Mouse (Mus musculus) embryonic facial prominence, embryonic 14.5 days (tissue): ENCODE results near the gene Gm11733. TPM values are rescaled to one million over a fixed set of nuclear protein-coding genes. Genes with fewer than 3 reads are reported as not detected.

Experiments used
- ATAC-seq: fragments of 200-750 bp; cut with Nextera tagmentation; 2 replicates; pipeline ENCODE4 v1.8.0; 2017; ENCODE audit warnings: low read depth, moderate number of reproducible peaks, moderate TSS enrichment
- DNase-seq: peaks from one replicate; pipeline ENCODE4 v3.0.0-alpha.2; 2015; ENCODE audit warnings: low spot score
- H3K27ac ChIP-seq: fragments of 300-500 bp; sonication (generic); replicated peaks from 2 replicates; pipeline ENCODE4 v1.5.1; 2014; ENCODE audit warnings: low read depth, mild to moderate bottlenecking, low read length, moderate library complexity
- H3K27me3 ChIP-seq: fragments of 300-500 bp; sonication (generic); replicated peaks from 2 replicates; pipeline ENCODE4 v1.6.1; 2014; ENCODE audit warnings: low read length; ENCODE audit not compliant: control insufficient read depth, insufficient read depth
- H3K36me3 ChIP-seq: fragments of 300-500 bp; sonication (generic); 2 replicates; pipeline ENCODE4 v1.6.1; 2014; ENCODE audit warnings: low read length, mixed read lengths; ENCODE audit not compliant: control insufficient read depth, insufficient read depth
- H3K4me1 ChIP-seq: fragments of 300-500 bp; sonication (generic); 2 replicates; pipeline ENCODE4 v1.6.1; 2014; ENCODE audit warnings: antibody characterized with exemption, low read length; ENCODE audit not compliant: control insufficient read depth, insufficient read depth
- H3K4me2 ChIP-seq: fragments of 300-500 bp; sonication (generic); 2 replicates; pipeline ENCODE4 v1.6.1; 2014; ENCODE audit warnings: low read depth, mild to moderate bottlenecking, low read length, moderate library complexity, mixed read lengths
- H3K4me3 ChIP-seq: fragments of 300-500 bp; sonication (generic); 2 replicates; pipeline ENCODE4 v1.5.1; 2014; ENCODE audit warnings: low read depth, mild to moderate bottlenecking, low read length
- H3K9ac ChIP-seq: fragments of 300-500 bp; sonication (generic); 2 replicates; pipeline ENCODE4 v1.6.1; 2014; ENCODE audit warnings: low read depth, mild to moderate bottlenecking, low read length, moderate library complexity, mixed read lengths
- H3K9me3 ChIP-seq: fragments of 300-500 bp; sonication (generic); 2 replicates; pipeline ENCODE4 v1.6.1; 2016; ENCODE audit warnings: low read length; ENCODE audit not compliant: control insufficient read depth
- WGBS: fragments of 180-500 bp; shearing (Covaris S2); extraction: QIAGEN DNeasy Blood & Tissue Kit; methylation state at CpG from one replicate; pipeline ENCODE4 v1.1.7; 2014; 5-methylcytosine and 5-hydroxymethylcytosine counted together
- polyA plus RNA-seq: library from polyadenylated mRNA; unstranded; fragments of >200 nt; fragmentation: Nextera tagmentation; extraction: Ambion mirVana; gene quantifications from 2 replicates; pipeline ENCODE4 v1.2.1, GENCODE M21; 2014

Gm11733 gene
- 0.08 and 0.10 TPM in 2 replicates for polyA plus RNA-seq

DNA sequence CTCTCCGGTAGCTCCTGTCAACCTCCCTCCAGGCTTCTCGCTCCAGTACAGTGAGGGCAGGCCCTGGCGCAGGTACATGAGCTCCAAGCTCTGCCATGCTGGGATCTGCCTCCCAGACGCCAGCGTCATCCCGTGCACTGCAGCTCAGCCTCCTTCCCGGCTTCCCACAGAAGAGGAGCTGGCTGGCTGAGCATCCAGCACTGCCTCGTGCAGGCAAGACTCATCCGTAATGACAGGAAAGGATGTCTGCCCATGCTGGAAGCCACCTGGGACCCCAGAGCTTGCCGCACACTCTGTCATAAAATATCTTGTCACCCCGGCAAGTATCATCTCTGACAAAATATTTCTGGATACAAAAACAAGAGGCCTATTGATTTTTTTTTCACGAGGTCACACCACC, at the start of gene Gm11733:
TSS of gene Gm11733 (plus strand) at position 171 of the 400 bp plus-strand sequence.
- DNase-seq: no peak
- Histone ChIP-seq H3K36me3 (no peaks in the 10 kb centered on the region), H3K4me3 (peak within 1 kb of the TSS; percentile 7; the same call in 1 of the 2 replicates), H3K4me2 (peak within 1 kb of the TSS; percentile 56), H3K27ac (peak within 1 kb of the TSS; percentile 78), H3K9ac (peak within 1 kb of the TSS; percentile 55), H3K4me1 (peaks cover 42% of the 10 kb centered on the region), H3K27me3 (no peaks in the 10 kb centered on the region), H3K9me3 (no peaks in the 10 kb centered on the region)
- ATAC-seq: no peak
- WGBS: 24% methylated on average over 12 of the region's 12 CpGs

GRCm38 (mm10) chr11:117436401-117437109, 47.6 kb upstream of the Gm11733 start:
- WGBS: 21% methylated on average over 22 of the region's 22 CpGs

DNA sequence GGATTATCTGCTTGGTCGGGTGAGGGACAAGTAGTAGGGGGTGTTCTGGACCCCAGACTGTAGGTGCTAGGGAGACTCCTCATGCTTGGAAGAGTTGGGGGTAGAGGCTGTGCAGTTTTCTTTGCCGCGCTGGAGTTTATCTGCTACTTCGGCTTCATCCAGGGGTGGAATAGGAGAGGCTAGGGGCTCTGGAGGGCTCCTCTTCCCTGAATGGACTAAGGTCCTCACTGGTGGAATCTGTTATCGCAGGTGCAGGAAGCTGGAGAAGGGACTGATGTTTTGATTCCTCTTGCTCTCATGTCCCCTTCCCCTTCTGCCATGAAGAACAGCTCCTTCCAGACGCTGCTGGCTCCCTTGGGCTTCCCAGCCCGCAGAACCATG, 47.1 kb upstream of the Gm11733 start:
- 25% methylated on average over 7 of the region's 7 CpGs for WGBS
- ATAC-seq: no peak
- Histone ChIP-seq H3K9me3 (no peaks in the 10 kb centered on the region), H3K27me3 (no peaks in the 10 kb centered on the region; the same call in 1 of the 2 replicates), H3K9ac (no peak overlapping the region), H3K4me2 (peak overlapping the region; percentile 21), H3K4me1 (peaks cover 18% of the 10 kb centered on the region), H3K4me3 (no peak overlapping the region), H3K36me3 (no peaks in the 10 kb centered on the region), H3K27ac (no peak overlapping the region)
- DNase-seq: no peak

More at GRCm38 (mm10) chr11:117436401-117437109, 47.6 kb upstream of the Gm11733 start:
- ATAC-seq: peak; percentile 81
- Histone ChIP-seq H3K27me3 (no peaks in the 10 kb centered on the region; the same call in 1 of the 2 replicates), H3K9ac (no peak overlapping the region), H3K4me1 (peaks cover 16% of the 10 kb centered on the region), H3K4me2 (peak overlapping the region; percentile 21), H3K4me3 (no peak overlapping the region), H3K9me3 (no peaks in the 10 kb centered on the region), H3K36me3 (no peaks in the 10 kb centered on the region), H3K27ac (no peak overlapping the region)
- peak; percentile 89 for DNase-seq

- whole genome bisulfite sequencing: 44% methylated on average over 6 of the region's 6 CpGs
- peak; percentile 60 for DNase-seq
- no peaks in the 10 kb centered on the region; the same call in 1 of the 2 replicates for H3K27me3 ChIP-seq
Observed at GRCm38 (mm10) chr11:117438363-117438762, 45.8 kb upstream of the Gm11733 start.

GRCm38 (mm10) chr11:117440865-117441425, 43.2 kb upstream of the Gm11733 start:
- WGBS: 15% methylated on average over 22 of the region's 22 CpGs
- no peak for ATAC-seq

More at GRCm38 (mm10) chr11:117438363-117438762, 45.8 kb upstream of the Gm11733 start:
- Histone ChIP-seq H3K36me3 (no peaks in the 10 kb centered on the region), H3K9ac (no peak overlapping the region), H3K4me1 (peaks cover 18% of the 10 kb centered on the region), H3K4me3 (no peak overlapping the region), H3K4me2 (no peak overlapping the region), H3K27ac (no peak overlapping the region), H3K9me3 (no peaks in the 10 kb centered on the region)
- no peak for ATAC-seq

GRCm38 (mm10) chr11:117444090-117444489, 40.1 kb upstream of the Gm11733 start:
- WGBS: 69% methylated on average over 2 of the region's 2 CpGs
- DNase-seq: no peak
- Histone ChIP-seq H3K4me2 (no peak overlapping the region), H3K36me3 (no peaks in the 10 kb centered on the region), H3K27me3 (no peaks in the 10 kb centered on the region; the same call in 1 of the 2 replicates), H3K9ac (no peak overlapping the region), H3K27ac (no peak overlapping the region), H3K9me3 (no peaks in the 10 kb centered on the region), H3K4me1 (peaks cover 16% of the 10 kb centered on the region), H3K4me3 (no peak overlapping the region)
- no peak for ATAC-seq

More at GRCm38 (mm10) chr11:117440865-117441425, 43.2 kb upstream of the Gm11733 start:
- H3K9ac ChIP-seq: peak overlapping the region; percentile 40; the same call in 1 of the 2 replicates
- no peak overlapping the region for H3K4me3 ChIP-seq
- H3K36me3 ChIP-seq: no peaks in the 10 kb centered on the region
- no peak for DNase-seq
- H3K9me3 ChIP-seq: no peaks in the 10 kb centered on the region
- H3K27me3 ChIP-seq: no peaks in the 10 kb centered on the region; the same call in 1 of the 2 replicates
- H3K4me2 ChIP-seq: peak overlapping the region; percentile 45
- H3K27ac ChIP-seq: no peak overlapping the region
- H3K4me1 ChIP-seq: peaks cover 23% of the 10 kb centered on the region

DNA sequence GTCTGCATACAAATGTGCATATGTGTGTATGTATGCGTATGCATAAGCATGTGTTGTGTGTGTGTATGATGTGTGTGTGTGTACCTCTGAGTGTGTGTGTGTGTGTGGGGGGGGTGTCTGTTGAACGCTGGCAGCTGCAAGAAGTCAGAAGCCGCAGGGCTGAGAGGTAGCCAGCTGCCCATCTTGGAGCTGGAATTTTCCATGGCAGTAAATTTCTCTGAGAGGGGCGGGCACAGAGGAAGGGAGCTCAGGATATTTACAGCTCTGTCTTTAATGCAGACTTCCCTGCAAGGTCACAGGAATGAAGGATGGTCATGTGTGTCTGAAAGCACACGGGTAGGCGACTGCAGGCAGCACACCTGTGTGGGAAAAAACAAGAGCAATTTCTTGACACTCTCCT, 38.5 kb upstream of the Gm11733 start:
- H3K4me2 ChIP-seq: no peak overlapping the region
- H3K9me3 ChIP-seq: no peaks in the 10 kb centered on the region
- WGBS: 47% methylated on average over 6 of the region's 6 CpGs
- peaks cover 16% of the 10 kb centered on the region for H3K4me1 ChIP-seq
- no peak overlapping the region for H3K4me3 ChIP-seq
- no peak for DNase-seq
- H3K36me3 ChIP-seq: no peaks in the 10 kb centered on the region
- no peaks in the 10 kb centered on the region for H3K27me3 ChIP-seq
- no peak for ATAC-seq
- no peak overlapping the region for H3K9ac ChIP-seq
- no peak overlapping the region for H3K27ac ChIP-seq

DNA sequence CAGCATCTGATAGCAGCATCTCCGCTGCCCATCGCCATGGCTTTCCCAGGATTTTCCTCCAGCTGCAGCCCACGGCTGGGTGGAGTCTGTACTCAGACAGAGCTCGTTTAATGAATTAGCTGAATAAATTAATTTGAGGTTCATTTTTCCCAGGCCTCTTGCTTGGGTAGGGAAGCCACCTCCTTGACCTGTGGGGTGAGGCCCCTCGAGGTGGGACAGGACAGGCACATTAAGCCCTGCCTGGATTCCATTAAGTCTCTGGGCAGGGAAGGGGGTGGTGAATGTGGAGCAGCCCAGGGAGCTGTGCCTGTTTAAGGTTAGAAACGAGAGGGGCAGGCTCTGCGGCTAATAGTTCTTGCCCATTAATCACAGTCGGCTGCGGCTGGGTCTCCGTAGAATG, 30.1 kb upstream of the Gm11733 start:
- Histone ChIP-seq H3K27me3 (no peaks in the 10 kb centered on the region), H3K4me1 (peaks cover 13% of the 10 kb centered on the region), H3K9me3 (no peaks in the 10 kb centered on the region), H3K27ac (peak overlapping the region; percentile 55), H3K4me2 (no peak overlapping the region), H3K4me3 (no peak overlapping the region), H3K36me3 (no peaks in the 10 kb centered on the region), H3K9ac (no peak overlapping the region)
- WGBS: 19% methylated on average over 10 of the region's 10 CpGs
- ATAC-seq (peak; percentile 41; the same call in 1 of the 2 replicates), DNase-seq (peak; percentile 40)
